Comparison of ENCODE assay signal across 12 mouse cellular contexts in the genomic region with DNA sequence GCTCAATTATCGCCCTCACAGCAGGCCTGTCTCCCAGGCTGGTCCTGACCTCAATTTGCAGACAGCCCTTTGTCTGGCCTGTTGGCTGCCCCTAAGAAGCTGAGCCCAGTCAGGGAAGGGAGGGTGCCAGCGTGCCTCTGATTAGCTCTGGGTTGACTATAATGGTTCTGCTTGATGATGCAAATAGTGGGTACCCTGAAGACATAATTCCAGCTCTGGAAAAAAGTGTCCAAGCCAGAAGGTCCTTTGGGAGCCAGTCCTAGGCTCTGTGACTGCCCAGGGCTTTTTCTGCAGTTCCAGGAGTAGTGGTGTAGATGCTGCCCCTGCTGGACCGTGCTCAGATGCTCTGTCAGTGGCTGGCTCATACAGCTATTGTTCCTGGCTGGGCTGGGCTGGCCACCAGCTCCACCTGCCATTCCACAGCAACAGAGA.
A peak's percentile ranks its signal among the peaks of the same experiment; 100 is the strongest.
DNase-seq lines count a peak whose midpoint lies in the region; ATAC-seq and TF ChIP-seq lines count a peak whose summit lies in the region.
"Had no signal": no experiment of that assay in that cellular context is flagged by ENCODE, and none has a peak within 500 bp of the region (broad histone marks: within the 10 kb centered on the region; RNA-seq: fewer than 3 reads in every experiment).

No protein-coding gene starts in this region.

- 12% methylated on average over 3 of the region's 3 CpGs for WGBS in heart, embryonic 10.5 days
- 20% methylated on average over 3 of the region's 3 CpGs for WGBS in heart, embryonic 12.5 days
- 1% methylated on average over 3 of the region's 3 CpGs for WGBS in forebrain, embryonic 13.5 days
- 11% methylated on average over 3 of the region's 3 CpGs for WGBS in hindbrain, postnatal 0 days
- WGBS in neural tube, embryonic 13.5 days, result 1% methylated on average over 3 of the region's 3 CpGs

- peaks cover 61% of the 10 kb centered on the region for H3K4me1 ChIP-seq in heart, embryonic 10.5 days
- H3K4me1 ChIP-seq in heart, embryonic 12.5 days (replicated peaks), result peaks cover 35% of the 10 kb centered on the region
- H3K4me1 ChIP-seq in forebrain, embryonic 13.5 days, result peaks cover 68% of the 10 kb centered on the region
- H3K4me1 ChIP-seq in hindbrain, postnatal 0 days (ENCODE audit: insufficient read depth, low read length), result no peaks in the 10 kb centered on the region
- H3K4me1 ChIP-seq in neural tube, embryonic 13.5 days (replicated peaks), result peaks cover 52% of the 10 kb centered on the region

- intact Hi-C loops in left cerebral cortex, postnatal 4 days (cut with DNase I), result no loop called here

- DNase-seq in heart, embryonic 10.5 days (ENCODE audit: low spot score), result no peak
- DNase-seq in hindbrain, postnatal 0 days (ENCODE audit: low spot score), result peak; percentile 58
- no peak for DNase-seq in urinary bladder, adult 2 months (ENCODE audit: low spot score)
- no peak for DNase-seq in adrenal gland, postnatal 25 days
- no peak for DNase-seq in left cerebral cortex, postnatal 4 days
- DNase-seq: liver; lung, postnatal 10 days had no signal

- H3K4me2 ChIP-seq in heart, embryonic 12.5 days, result no peak overlapping the region
- H3K4me2 ChIP-seq in forebrain, embryonic 13.5 days, result no peak overlapping the region
- H3K4me2 ChIP-seq in hindbrain, postnatal 0 days (ENCODE audit: low read depth, low read length), result no peak overlapping the region
- H3K4me2 ChIP-seq in neural tube, embryonic 13.5 days, result no peak overlapping the region
- H3K4me2 ChIP-seq: stomach, embryonic 15.5 days had no signal

- peaks cover 31% of the 10 kb centered on the region for H3K27me3 ChIP-seq in heart, embryonic 10.5 days (ENCODE audit: insufficient read depth, poor library complexity, severe bottlenecking)
- peaks cover 36% of the 10 kb centered on the region for H3K27me3 ChIP-seq in heart, embryonic 12.5 days (replicated peaks)
- no peaks in the 10 kb centered on the region for H3K27me3 ChIP-seq in forebrain, embryonic 13.5 days
- no peaks in the 10 kb centered on the region for H3K27me3 ChIP-seq in hindbrain, postnatal 0 days (ENCODE audit: insufficient read depth, low read length)
- peaks cover 70% of the 10 kb centered on the region for H3K27me3 ChIP-seq in neural tube, embryonic 13.5 days
- H3K27me3 ChIP-seq: stomach, embryonic 15.5 days had no signal

- H3K27ac ChIP-seq in heart, embryonic 10.5 days, result peak overlapping the region; percentile 47; the same call in 1 of the 2 replicates
- H3K27ac ChIP-seq in heart, embryonic 12.5 days (ENCODE audit: poor library complexity, severe bottlenecking), result no peak overlapping the region
- peak overlapping the region; percentile 79 for H3K27ac ChIP-seq in forebrain, embryonic 13.5 days
- no peak overlapping the region for H3K27ac ChIP-seq in hindbrain, postnatal 0 days
- H3K27ac ChIP-seq in neural tube, embryonic 13.5 days (replicated peaks), result 0 out of 2 replicates have a peak overlapping the region, but pooled peaks have one; percentile 4
- H3K27ac ChIP-seq: stomach, embryonic 15.5 days had no signal

- H3K36me3 ChIP-seq in heart, embryonic 10.5 days, result no peaks in the 10 kb centered on the region
- no peaks in the 10 kb centered on the region for H3K36me3 ChIP-seq in heart, embryonic 12.5 days
- no peaks in the 10 kb centered on the region for H3K36me3 ChIP-seq in forebrain, embryonic 13.5 days (ENCODE audit: poor library complexity, severe bottlenecking)
- H3K36me3 ChIP-seq in hindbrain, postnatal 0 days (ENCODE audit: insufficient read depth, low read length), result no peaks in the 10 kb centered on the region
- H3K36me3 ChIP-seq in neural tube, embryonic 13.5 days, result no peaks in the 10 kb centered on the region
- H3K36me3 ChIP-seq: stomach, embryonic 15.5 days had no signal

- no peaks in the 10 kb centered on the region for H3K9me3 ChIP-seq in heart, embryonic 10.5 days
- no peaks in the 10 kb centered on the region for H3K9me3 ChIP-seq in heart, embryonic 12.5 days (replicated peaks)
- H3K9me3 ChIP-seq in forebrain, embryonic 13.5 days (replicated peaks), result no peaks in the 10 kb centered on the region
- no peaks in the 10 kb centered on the region for H3K9me3 ChIP-seq in hindbrain, postnatal 0 days (ENCODE audit: low read length)
- H3K9me3 ChIP-seq in neural tube, embryonic 13.5 days, result no peaks in the 10 kb centered on the region
- H3K9me3 ChIP-seq: stomach, embryonic 15.5 days had no signal

- no peak overlapping the region for H3K4me3 ChIP-seq in heart, embryonic 10.5 days
- no peak overlapping the region for H3K4me3 ChIP-seq in heart, embryonic 12.5 days
- H3K4me3 ChIP-seq in forebrain, embryonic 13.5 days, result no peak overlapping the region
- no peak overlapping the region for H3K4me3 ChIP-seq in hindbrain, postnatal 0 days (ENCODE audit: low read length)
- no peak overlapping the region for H3K4me3 ChIP-seq in neural tube, embryonic 13.5 days
- H3K4me3 ChIP-seq: stomach, embryonic 15.5 days had no signal

- ATAC-seq in heart, embryonic 12.5 days (ENCODE audit: insufficient number of reproducible peaks, low FRiP score), result no peak
- peak; percentile 67 for ATAC-seq in forebrain, embryonic 13.5 days
- peak; percentile 46 for ATAC-seq in hindbrain, postnatal 0 days
- no peak for ATAC-seq in neural tube, embryonic 13.5 days (ENCODE audit: low read depth)
- ATAC-seq: intestine, embryonic 16.5 days had no signal

- no peak overlapping the region for H3K9ac ChIP-seq in heart, embryonic 12.5 days
- no peak overlapping the region for H3K9ac ChIP-seq in forebrain, embryonic 13.5 days
- no peak overlapping the region for H3K9ac ChIP-seq in hindbrain, postnatal 0 days (replicated peaks; ENCODE audit: low read length)
- H3K9ac ChIP-seq in neural tube, embryonic 13.5 days, result no peak overlapping the region
- H3K9ac ChIP-seq: stomach, embryonic 15.5 days had no signal

- TF ChIP-seq CTCF in hindbrain, postnatal 0 days (IDR thresholded peaks at IDR 0.05; ENCODE audit: low read depth), result peak; percentile 52

Comparison
In these comparisons a context has a peak if more than half of its experiments do, and no peak if none do; other contexts are left out.
1. H3K27ac ChIP-seq: peak in heart, embryonic 10.5 days (single experiment), forebrain, embryonic 13.5 days (single experiment) and neural tube, embryonic 13.5 days (single experiment); none in heart, embryonic 12.5 days (single experiment) and hindbrain, postnatal 0 days (single experiment).
2. ATAC-seq: peak in forebrain, embryonic 13.5 days (single experiment) and hindbrain, postnatal 0 days (single experiment); none in heart, embryonic 12.5 days (single experiment) and neural tube, embryonic 13.5 days (single experiment).